Mouse (Mus musculus): ENCODE results near the gene Mybph.
"Not testable (repeated sequence)": the region's sequence is repeated elsewhere in the genome, so short reads cannot be mapped to it uniquely, and the experiment has no call there.

Mybph gene

DNA sequence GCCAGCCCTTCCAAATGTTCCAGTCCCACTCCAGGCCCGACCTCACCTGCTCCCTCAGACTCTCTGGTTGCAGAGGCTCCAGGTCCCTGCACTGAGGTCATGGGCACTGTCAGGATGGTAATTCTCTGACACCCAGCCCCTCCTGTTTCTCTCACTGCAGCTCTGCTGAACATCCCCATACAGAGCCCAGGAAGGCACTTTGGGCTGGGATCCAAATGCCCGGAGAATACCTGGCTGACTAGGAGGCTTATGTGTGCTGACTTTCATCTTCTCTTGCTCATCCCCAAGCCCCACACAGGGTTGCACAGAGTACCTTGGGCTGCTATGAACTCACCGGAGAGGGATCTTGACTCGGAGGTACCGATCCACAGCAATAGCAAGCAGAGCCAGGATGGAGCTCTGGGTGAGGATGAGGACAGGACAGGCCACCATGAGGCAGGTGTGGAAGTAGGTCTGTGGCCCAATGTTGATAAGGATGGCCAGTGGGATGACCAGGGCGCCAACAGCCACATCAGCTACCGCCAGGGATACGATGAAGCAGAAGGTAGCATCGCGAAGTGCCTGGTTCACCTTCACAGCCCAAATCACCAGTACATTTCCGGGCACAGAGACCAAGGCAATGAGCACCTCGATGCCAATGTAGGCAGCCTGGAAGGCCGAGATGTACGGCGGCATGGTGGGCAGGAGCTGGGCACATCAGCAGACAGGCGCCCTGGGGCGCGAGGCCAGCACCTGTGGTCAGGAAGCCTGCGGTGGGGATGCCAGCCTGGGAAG is 40.6 kb downstream of the Mybph start:
- no peak for DNase-seq (ENCODE audit: low spot score)

- no peak for DNase-seq (ENCODE audit: low spot score)
These were observed 41.5 kb downstream of the Mybph start for GRCm38 (mm10) chr1:134234455-134235390.

DNA sequence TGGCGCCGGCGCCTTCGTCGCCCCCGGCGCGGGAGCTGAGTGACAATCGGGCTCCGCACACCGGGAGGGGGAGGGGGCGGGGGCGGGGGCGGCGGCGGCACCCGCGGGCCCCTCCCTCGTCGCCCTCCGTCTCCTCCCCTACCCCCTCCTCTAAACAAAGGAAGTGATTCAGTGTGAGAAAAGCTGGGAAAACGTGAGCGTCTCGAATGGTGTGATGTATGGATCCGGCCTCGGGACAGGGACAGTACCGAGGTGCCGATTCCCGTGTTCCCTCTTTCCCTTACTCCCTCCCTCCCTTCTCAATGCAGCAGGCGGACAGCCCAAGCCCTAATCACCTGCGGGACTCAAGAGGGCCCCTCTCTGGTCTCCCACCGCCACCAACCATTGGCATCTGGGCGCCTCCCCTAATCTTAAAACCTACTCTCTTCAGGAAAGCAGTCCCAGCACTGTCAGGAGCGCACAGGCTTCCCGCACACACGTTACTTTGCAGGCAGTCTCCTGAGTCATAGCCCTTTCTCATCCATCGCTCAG is 42.2 kb downstream of the Mybph start, which contains the start of gene Adora1:
Gene Adora1 (minus strand): TSS at position 41 of the 531 bp plus-strand sequence.
- DNase-seq (ENCODE audit: low spot score) = no peak

- no peak for DNase-seq (ENCODE audit: low spot score)
These were observed 42.9 kb downstream of the Mybph start for GRCm38 (mm10) chr1:134236142-134236541.

DNA sequence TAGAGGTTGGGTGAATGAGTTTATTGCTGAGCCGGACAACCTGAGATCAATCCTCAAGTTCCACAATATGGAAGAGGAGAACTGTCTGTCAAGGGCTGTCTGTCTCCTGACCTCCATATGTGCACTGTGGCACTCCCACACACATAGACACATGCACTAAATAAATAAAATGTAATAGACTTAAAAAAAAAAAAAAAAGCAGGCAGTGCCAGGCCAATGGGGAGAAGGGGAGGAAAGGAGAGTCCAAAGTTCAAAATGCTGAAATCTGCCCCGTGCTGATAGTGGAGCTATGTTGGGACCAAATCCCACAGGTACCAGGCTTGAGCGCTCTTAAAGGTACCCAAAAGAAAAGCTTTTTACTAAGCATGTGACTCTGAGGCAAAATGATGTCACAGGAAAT is 44.2 kb downstream of the Mybph start:
- no peak for DNase-seq (ENCODE audit: low spot score)

GRCm38 (mm10) chr1:134240701-134241100 is 47.5 kb downstream of the Mybph start:
- no peak for DNase-seq (ENCODE audit: low spot score)

DNA sequence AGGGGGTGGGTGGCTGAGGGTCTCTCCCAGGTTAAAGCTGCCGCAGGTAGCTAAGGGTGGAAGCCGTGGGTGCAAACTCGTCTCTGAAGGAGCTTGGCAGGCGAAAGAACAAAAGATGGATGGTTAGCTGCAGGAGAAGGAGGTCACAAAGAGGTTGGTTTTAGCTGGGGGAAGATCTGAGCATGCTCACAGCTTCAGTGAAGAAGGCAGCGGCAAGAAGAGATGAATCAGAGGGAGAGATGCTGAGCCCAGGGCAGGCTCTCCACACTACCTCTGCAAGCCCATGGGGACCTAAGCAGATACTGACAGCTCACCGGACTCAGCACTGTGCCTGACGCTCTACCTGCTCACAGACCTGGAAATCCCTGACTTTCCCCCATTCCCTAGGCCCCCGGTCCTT is 48.0 kb downstream of the Mybph start:
- no peak for DNase-seq (ENCODE audit: low spot score)

- no peak for DNase-seq (ENCODE audit: low spot score)
These were observed 49.0 kb downstream of the Mybph start for GRCm38 (mm10) chr1:134242286-134242685.

DNA sequence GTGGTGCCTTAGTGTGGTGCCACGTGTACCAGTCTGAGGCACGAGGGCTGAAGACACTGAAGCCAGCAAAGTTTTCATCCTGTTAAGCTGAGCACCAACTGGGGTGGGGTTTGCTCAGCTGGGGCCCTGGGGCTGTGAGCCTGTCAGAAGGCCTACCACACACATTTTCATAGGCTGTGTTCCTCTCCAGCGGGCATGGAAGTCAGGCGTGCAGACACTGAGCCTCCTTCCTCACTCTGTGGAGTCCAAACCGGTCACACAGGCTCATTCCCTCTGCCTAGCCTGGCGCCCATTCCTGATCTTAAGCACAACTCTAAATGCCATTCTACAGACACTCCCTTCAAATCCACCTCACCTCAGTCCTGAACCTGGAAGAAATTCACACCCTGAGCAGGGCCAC is 50.3 kb downstream of the Mybph start:
- no peak for DNase-seq (ENCODE audit: low spot score)

DNA sequence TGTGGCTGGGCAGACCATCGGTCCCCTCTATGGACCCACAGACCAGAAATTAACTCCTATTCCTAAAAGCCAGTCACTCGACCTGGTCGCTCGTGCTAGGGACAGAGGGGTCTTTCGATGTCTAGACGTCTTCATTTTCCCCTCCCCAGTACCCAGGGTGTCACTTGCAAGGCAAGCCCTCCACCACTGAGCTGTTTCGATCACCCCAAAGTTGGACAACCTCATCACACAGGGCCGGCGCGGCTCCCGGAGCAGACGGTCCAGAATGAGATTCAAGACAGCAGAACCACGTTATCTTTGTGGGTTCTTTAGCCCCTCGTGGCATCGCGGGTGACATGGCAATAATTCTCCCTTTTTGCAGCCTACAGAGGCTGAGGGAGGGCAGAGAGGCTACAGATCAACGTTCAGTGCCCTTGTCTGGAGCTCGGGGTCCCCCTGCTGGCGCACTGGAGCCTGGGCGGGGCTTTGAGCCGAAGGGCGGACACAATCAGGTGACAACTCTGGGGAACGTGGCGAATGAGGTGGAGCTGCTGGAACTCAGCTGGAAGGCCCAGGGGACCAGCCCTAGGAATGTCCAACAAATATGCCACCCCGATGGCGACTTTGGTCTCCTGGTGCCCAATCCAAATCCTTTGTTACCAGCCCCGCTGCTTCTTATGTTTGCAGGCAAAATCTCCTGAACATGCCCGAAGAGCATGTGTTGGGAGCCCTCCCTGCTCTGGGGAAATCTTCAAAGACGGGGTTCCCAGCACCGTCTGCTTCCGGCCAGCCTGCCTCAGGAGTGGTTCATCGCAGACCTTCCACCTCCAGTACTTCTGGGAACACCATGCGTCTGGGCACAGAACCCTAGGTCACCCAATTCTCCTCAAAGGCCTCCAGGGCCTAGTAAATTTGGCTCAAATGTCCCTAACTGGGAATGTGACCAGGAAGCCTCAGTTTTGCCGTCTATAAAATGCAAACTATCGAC is 51.0 kb downstream of the Mybph start:
- peak; percentile 74 for DNase-seq (ENCODE audit: low spot score)

DNA sequence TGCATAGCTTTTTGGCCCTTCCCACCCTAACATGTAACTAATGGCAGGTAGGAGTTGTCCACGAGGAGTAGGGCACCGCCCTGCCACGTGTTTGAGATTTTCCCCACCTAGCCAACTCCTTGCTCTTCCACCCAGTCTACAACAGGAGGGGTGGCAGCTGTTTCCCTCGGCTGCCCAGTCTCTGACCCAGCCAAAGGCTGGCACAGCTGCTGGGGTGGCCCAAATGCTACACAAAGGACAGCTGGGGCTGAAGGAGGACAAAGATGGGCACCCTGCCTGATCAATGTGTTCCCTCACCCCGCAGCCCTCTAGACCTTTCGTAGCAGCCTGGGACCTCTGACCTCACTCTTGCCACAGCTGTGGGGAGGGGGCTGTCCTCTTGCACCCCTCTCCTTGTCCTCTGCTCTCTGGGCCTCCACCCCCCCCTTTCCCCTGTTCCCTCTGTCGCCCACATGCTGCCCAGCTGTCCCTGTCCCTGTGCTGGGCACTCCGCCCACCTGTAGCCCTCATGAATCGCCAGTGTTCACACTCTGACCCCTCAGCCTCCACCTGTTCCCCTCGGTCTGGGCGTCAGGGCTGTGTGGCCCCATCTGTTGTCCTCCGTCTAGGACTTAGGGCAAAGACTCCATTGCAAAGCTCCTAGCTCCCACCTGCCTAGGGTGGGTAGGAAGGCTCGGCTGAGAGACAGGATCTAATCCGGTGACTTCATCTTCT is 51.9 kb downstream of the Mybph start:
- DNase-seq (ENCODE audit: low spot score) = no peak

GRCm38 (mm10) chr1:134246590-134246989 is 53.3 kb downstream of the Mybph start:
- DNase-seq (ENCODE audit: low spot score) = no peak

GRCm38 (mm10) chr1:134249681-134250080 is 56.4 kb downstream of the Mybph start:
- not testable (repeated sequence) for DNase-seq (ENCODE audit: low spot score)
